Mouse (Mus musculus) stomach, embryonic 16.5 days (tissue): ENCODE measurements around the gene F930015N05Rik. TPM values are rescaled to one million over a fixed set of nuclear protein-coding genes. Genes with fewer than 3 reads are reported as not detected.

Experiments used
- ATAC-seq: fragments of 200-750 bp; cut with Nextera tagmentation; 2 replicates; pipeline ENCODE4 v1.8.0; 2017; ENCODE audit warnings: moderate number of reproducible peaks, moderate TSS enrichment; ENCODE audit not compliant: insufficient read depth, low FRiP score
- H3K27ac ChIP-seq: fragments of 300-500 bp; sonication (generic); 2 replicates; pipeline ENCODE4 v1.5.1; 2014; ENCODE audit warnings: low read length
- H3K27me3 ChIP-seq: fragments of 300-500 bp; sonication (generic); 2 replicates; pipeline ENCODE4 v1.6.1; 2014; ENCODE audit warnings: low read length, control low read depth, mixed read lengths; ENCODE audit not compliant: control insufficient read depth, insufficient read depth
- H3K36me3 ChIP-seq: fragments of 300-500 bp; sonication (generic); 2 replicates; pipeline ENCODE4 v1.6.1; 2014; ENCODE audit warnings: low read length; ENCODE audit not compliant: control insufficient read depth, insufficient read depth
- H3K4me1 ChIP-seq: fragments of 300-500 bp; sonication (generic); 2 replicates; pipeline ENCODE4 v1.6.1; 2014; ENCODE audit warnings: low read length, control low read depth, mixed read lengths; ENCODE audit not compliant: control insufficient read depth, insufficient read depth
- H3K4me2 ChIP-seq: fragments of 300-500 bp; sonication (generic); 2 replicates; pipeline ENCODE4 v1.6.1; 2014; ENCODE audit warnings: low read depth, low read length, mixed read lengths
- H3K4me3 ChIP-seq: fragments of 300-500 bp; sonication (generic); replicated peaks from 2 replicates; pipeline ENCODE4 v1.5.1; 2014; ENCODE audit warnings: mild to moderate bottlenecking, low read length
- H3K9ac ChIP-seq: fragments of 300-500 bp; sonication (generic); 2 replicates; pipeline ENCODE4 v1.6.1; 2014; ENCODE audit warnings: low read length
- H3K9me3 ChIP-seq: fragments of 300-500 bp; sonication (generic); replicated peaks from 2 replicates; pipeline ENCODE4 v1.6.1; 2016; ENCODE audit warnings: low read length, control low read depth; ENCODE audit not compliant: control insufficient read depth
- WGBS: fragments of 180-500 bp; shearing (Covaris S2); extraction: QIAGEN DNeasy Blood & Tissue Kit; methylation state at CpG from one replicate; pipeline ENCODE4 v1.1.7; 2014; 5-methylcytosine and 5-hydroxymethylcytosine counted together
- polyA plus RNA-seq: library from polyadenylated mRNA; unstranded; fragments of >200 nt; fragmentation: Nextera tagmentation; extraction: Ambion mirVana; gene quantifications from 2 replicates; pipeline ENCODE4 v1.2.1, GENCODE M21; 2015

F930015N05Rik gene
- polyA plus RNA-seq, 1 experiment from 2014 or later: 0.15 TPM

- no peak for ATAC-seq
- Histone ChIP-seq H3K27ac (0 out of 2 replicates have a peak overlapping the region, but pooled peaks have one; percentile 5), H3K9ac (no peak overlapping the region), H3K27me3 (peaks cover 8% of the 10 kb centered on the region; the same call in 1 of the 2 replicates), H3K4me2 (peak overlapping the region; percentile 44), H3K4me1 (peaks cover 7% of the 10 kb centered on the region; the same call in 1 of the 2 replicates), H3K9me3 (no peaks in the 10 kb centered on the region), H3K36me3 (no peaks in the 10 kb centered on the region), H3K4me3 (no peak overlapping the region; the same call in 1 of the 2 replicates)
- WGBS: 18% methylated on average over 8 of the region's 8 CpGs
These were observed 5.7 kb upstream of the F930015N05Rik start for GRCm38 (mm10) chr11:64442119-64442518.

- WGBS: 44% methylated on average over 3 of the region's 3 CpGs
- H3K36me3 ChIP-seq: no peaks in the 10 kb centered on the region
- no peak overlapping the region for H3K4me2 ChIP-seq
- no peak for ATAC-seq
- no peak overlapping the region for H3K4me3 ChIP-seq
- no peak overlapping the region for H3K9ac ChIP-seq
- H3K9me3 ChIP-seq: no peaks in the 10 kb centered on the region
- H3K27ac ChIP-seq: no peak overlapping the region
- peaks cover 4% of the 10 kb centered on the region for H3K27me3 ChIP-seq
- H3K4me1 ChIP-seq: peaks cover 7% of the 10 kb centered on the region
These were observed 2.5 kb upstream of the F930015N05Rik start for GRCm38 (mm10) chr11:64438909-64439308.

- H3K9me3 ChIP-seq: no peaks in the 10 kb centered on the region
- peak overlapping the region; percentile 35 for H3K4me2 ChIP-seq
- 74% methylated on average over 3 of the region's 3 CpGs for WGBS
- no peak overlapping the region for H3K27ac ChIP-seq
- H3K9ac ChIP-seq: no peak overlapping the region
- peak overlapping the region; percentile 22; the same call in 1 of the 2 replicates for H3K4me3 ChIP-seq
- no peaks in the 10 kb centered on the region for H3K36me3 ChIP-seq
- H3K27me3 ChIP-seq: peaks cover 4% of the 10 kb centered on the region
- peaks cover 7% of the 10 kb centered on the region for H3K4me1 ChIP-seq
- ATAC-seq: no peak
These were observed 1.3 kb upstream of the F930015N05Rik start for GRCm38 (mm10) chr11:64437721-64438120.

- peaks cover 4% of the 10 kb centered on the region for H3K4me1 ChIP-seq
- WGBS: 27% methylated on average over 5 of the region's 5 CpGs
- H3K9me3 ChIP-seq: no peaks in the 10 kb centered on the region
- H3K4me3 ChIP-seq: peak overlapping the region; percentile 62
- peak overlapping the region; percentile 91 for H3K4me2 ChIP-seq
- H3K27me3 ChIP-seq: peaks cover 9% of the 10 kb centered on the region
- H3K27ac ChIP-seq: no peak overlapping the region
- ATAC-seq: no peak
- H3K9ac ChIP-seq: peak overlapping the region; percentile 77
- H3K36me3 ChIP-seq: no peaks in the 10 kb centered on the region
These were observed 392 bp upstream of the F930015N05Rik start for GRCm38 (mm10) chr11:64436791-64437298.

- no peaks in the 10 kb centered on the region; the same call in none of the 2 replicates for H3K4me1 ChIP-seq
- ATAC-seq: peak; percentile 69
- peak overlapping the region; percentile 77 for H3K9ac ChIP-seq
- H3K27me3 ChIP-seq: peaks cover 9% of the 10 kb centered on the region
- under 1% methylated on average over 81 of the region's 81 CpGs for WGBS
- H3K4me2 ChIP-seq: peak overlapping the region; percentile 91
- H3K27ac ChIP-seq: peak overlapping the region; percentile 39
- peak overlapping the region; percentile 62 for H3K4me3 ChIP-seq
- H3K36me3 ChIP-seq: no peaks in the 10 kb centered on the region
- H3K9me3 ChIP-seq: no peaks in the 10 kb centered on the region
These were observed 674 bp downstream of the F930015N05Rik start for GRCm38 (mm10) chr11:64435546-64436411.

- Histone ChIP-seq H3K9me3 (no peaks in the 10 kb centered on the region), H3K4me3 (peak within 1 kb of the TSS; percentile 62), H3K9ac (peak within 1 kb of the TSS; percentile 77), H3K36me3 (no peaks in the 10 kb centered on the region), H3K27ac (peak within 1 kb of the TSS; percentile 39), H3K27me3 (peaks cover 9% of the 10 kb centered on the region), H3K4me1 (no peaks in the 10 kb centered on the region; the same call in none of the 2 replicates), H3K4me2 (peak within 1 kb of the TSS; percentile 91)
- peak; percentile 95 for ATAC-seq
- under 1% methylated on average over 36 of the region's 36 CpGs for WGBS
These were observed 1.6 kb downstream of the F930015N05Rik start, which contains the start of gene Hs3st3a1 for GRCm38 (mm10) chr11:64434611-64435545. TSS of gene Hs3st3a1 (plus strand) at chr11:64435332.

GRCm38 (mm10) chr11:64418969-64419368 is 17.5 kb downstream of the F930015N05Rik start:
- no peaks in the 10 kb centered on the region for H3K36me3 ChIP-seq
- H3K27ac ChIP-seq: no peak overlapping the region
- WGBS: 53% methylated on average over 1 of the region's 1 CpGs
- ATAC-seq: no peak
- H3K9ac ChIP-seq: no peak overlapping the region
- no peak overlapping the region for H3K4me3 ChIP-seq
- no peak overlapping the region for H3K4me2 ChIP-seq
- H3K27me3 ChIP-seq: no peaks in the 10 kb centered on the region
- H3K9me3 ChIP-seq: 0 out of 2 replicates have a peak, but pooled peaks cover 3% of the 10 kb centered on the region
- no peaks in the 10 kb centered on the region for H3K4me1 ChIP-seq

- WGBS: 65% methylated on average over 6 of the region's 6 CpGs
These were observed 35.8 kb downstream of the F930015N05Rik start for GRCm38 (mm10) chr11:64400534-64401093.

More at GRCm38 (mm10) chr11:64400534-64401093, 35.8 kb downstream of the F930015N05Rik start:
- no peak overlapping the region for H3K27ac ChIP-seq
- no peaks in the 10 kb centered on the region for H3K9me3 ChIP-seq
- H3K4me2 ChIP-seq: no peak overlapping the region
- no peaks in the 10 kb centered on the region for H3K36me3 ChIP-seq
- H3K4me3 ChIP-seq: no peak overlapping the region
- no peak for ATAC-seq
- H3K9ac ChIP-seq: no peak overlapping the region
- 0 out of 2 replicates have a peak, but pooled peaks cover 5% of the 10 kb centered on the region for H3K4me1 ChIP-seq
- 0 out of 2 replicates have a peak, but pooled peaks cover 3% of the 10 kb centered on the region for H3K27me3 ChIP-seq
